Mouse (Mus musculus) midbrain, embryonic 12.5 days (tissue): ENCODE results near the gene Chil4. TPM values are rescaled to one million over a fixed set of nuclear protein-coding genes. Genes with fewer than 3 reads are reported as not detected.
"Not testable (repeated sequence)": the region's sequence is repeated elsewhere in the genome, so short reads cannot be mapped to it uniquely, and the experiment has no call there.

Source experiments
- ATAC-seq: fragments of 200-750 bp; cut with Nextera tagmentation; 2 replicates; pipeline ENCODE4 v1.8.0; 2017; ENCODE audit warnings: low read depth, moderate TSS enrichment, moderate library complexity; ENCODE audit not compliant: low FRiP score
- H3K27ac ChIP-seq: fragments of 300-500 bp; sonication (generic); replicated peaks from 2 replicates; pipeline ENCODE4 v1.5.1; 2016; ENCODE audit warnings: mild to moderate bottlenecking
- H3K27me3 ChIP-seq: fragments of 300-500 bp; sonication (generic); 2 replicates; pipeline ENCODE4 v1.6.1; 2016; ENCODE audit warnings: mild to moderate bottlenecking
- H3K36me3 ChIP-seq: fragments of 300-500 bp; sonication (generic); 2 replicates; pipeline ENCODE4 v1.6.1; 2016
- H3K4me1 ChIP-seq: fragments of 300-500 bp; sonication (generic); 2 replicates; pipeline ENCODE4 v1.6.1; 2016
- H3K4me2 ChIP-seq: fragments of 300-500 bp; sonication (generic); replicated peaks from 2 replicates; pipeline ENCODE4 v1.6.1; 2016; ENCODE audit warnings: mild to moderate bottlenecking, moderate library complexity
- H3K4me3 ChIP-seq: fragments of 300-500 bp; sonication (generic); 2 replicates; pipeline ENCODE4 v1.5.1; 2016; ENCODE audit warnings: mild to moderate bottlenecking
- H3K9ac ChIP-seq: fragments of 300-500 bp; sonication (generic); replicated peaks from 2 replicates; pipeline ENCODE4 v1.6.1; 2016; ENCODE audit warnings: mild to moderate bottlenecking, moderate library complexity
- H3K9me3 ChIP-seq: fragments of 300-500 bp; sonication (generic); 2 replicates; pipeline ENCODE4 v1.6.1; 2016; ENCODE audit warnings: mild to moderate bottlenecking
- WGBS: fragments of 180-500 bp; shearing (Covaris S2); methylation state at CpG from one replicate; pipeline ENCODE4 v1.1.7; 2016; 5-methylcytosine and 5-hydroxymethylcytosine counted together
- polyA plus RNA-seq: library from polyadenylated mRNA; unstranded; fragments of >200 nt; fragmentation: Nextera tagmentation; extraction: Ambion mirVana; gene quantifications from 2 replicates; pipeline ENCODE4 v1.2.1, GENCODE M21; 2016

Chil4 gene
- polyA plus RNA-seq: not detected in 2 replicates

DNA sequence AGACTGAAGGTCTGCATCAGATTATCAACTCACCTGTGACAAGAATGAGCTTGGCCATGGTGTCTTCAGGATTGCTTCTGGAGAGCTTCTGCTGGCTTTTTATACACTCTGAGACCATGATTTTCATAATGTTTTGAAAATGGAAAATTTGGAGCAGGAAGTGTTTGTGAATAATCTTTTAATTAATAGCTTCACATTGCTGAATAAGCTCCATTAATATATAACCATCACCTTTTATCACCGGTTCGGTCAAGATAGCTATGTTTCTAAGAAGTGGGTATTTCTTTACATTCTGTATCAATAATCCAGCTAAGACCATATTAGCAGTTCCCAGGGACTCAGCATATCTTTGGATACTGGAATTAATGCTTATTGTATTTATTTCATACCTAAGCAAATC lies at the start of gene Chil4:
Gene Chil4, minus strand, starts transcription at position 101 of the 400 bp plus-strand sequence.
- no peak within 1 kb of the TSS for H3K27ac ChIP-seq
- WGBS: 91% methylated on average over 2 of the region's 2 CpGs
- no peaks in the 10 kb centered on the region for H3K36me3 ChIP-seq
- no peaks in the 10 kb centered on the region for H3K27me3 ChIP-seq
- H3K9ac ChIP-seq: no peak within 1 kb of the TSS
- no peak for ATAC-seq
- H3K9me3 ChIP-seq: no peaks in the 10 kb centered on the region
- no peak within 1 kb of the TSS for H3K4me3 ChIP-seq
- no peak within 1 kb of the TSS for H3K4me2 ChIP-seq
- H3K4me1 ChIP-seq: no peaks in the 10 kb centered on the region

DNA sequence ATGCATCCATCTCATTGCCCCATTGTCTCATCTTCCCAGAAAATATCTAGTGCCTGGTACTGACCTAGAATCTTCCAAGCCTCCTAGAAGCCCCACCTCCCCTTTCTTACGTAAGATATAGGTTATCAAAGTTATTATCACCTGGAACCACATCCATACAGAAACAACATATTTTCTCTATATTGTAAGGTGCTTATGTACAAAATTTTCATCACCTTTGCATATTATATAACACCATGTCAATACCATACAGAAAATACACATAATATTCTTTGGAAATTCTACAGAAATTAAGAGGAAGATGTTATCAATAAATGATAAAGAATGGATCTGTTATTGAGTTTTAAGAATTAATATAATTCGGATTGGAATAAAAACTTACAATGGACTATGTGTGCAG lies 46.5 kb upstream of the Chil4 start:
- Histone ChIP-seq H3K9ac (no peak overlapping the region), H3K4me3 (no peak overlapping the region), H3K9me3 (peaks cover 4% of the 10 kb centered on the region), H3K27me3 (no peaks in the 10 kb centered on the region), H3K27ac (no peak overlapping the region), H3K4me1 (no peaks in the 10 kb centered on the region), H3K4me2 (no peak overlapping the region), H3K36me3 (no peaks in the 10 kb centered on the region)
- ATAC-seq: no peak
- 85% methylated on average over 2 of the region's 2 CpGs for WGBS

DNA sequence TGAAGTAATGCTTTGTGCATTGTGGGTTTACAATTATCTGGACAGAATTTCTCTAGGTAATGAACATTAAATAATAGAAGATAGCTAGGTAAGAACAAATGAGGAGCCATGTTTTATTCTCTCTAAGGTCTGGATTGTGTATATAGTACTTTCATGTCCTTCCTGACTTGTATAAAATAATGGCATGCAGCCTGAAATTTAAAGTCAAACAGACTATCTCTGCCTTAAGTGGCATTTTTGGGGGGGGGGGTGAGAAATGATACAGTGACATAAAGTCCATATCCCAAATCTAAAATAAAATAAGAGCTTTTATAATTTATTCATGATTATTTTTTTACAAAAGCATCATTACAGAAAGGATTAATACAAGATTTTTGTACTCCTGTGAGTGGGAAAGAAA lies 45.5 kb upstream of the Chil4 start:
- no peak for ATAC-seq
- Histone ChIP-seq H3K36me3 (no peaks in the 10 kb centered on the region), H3K4me2 (no peak overlapping the region), H3K27ac (no peak overlapping the region), H3K4me1 (no peaks in the 10 kb centered on the region), H3K27me3 (no peaks in the 10 kb centered on the region), H3K9me3 (peaks cover 4% of the 10 kb centered on the region), H3K9ac (no peak overlapping the region), H3K4me3 (no peak overlapping the region)

DNA sequence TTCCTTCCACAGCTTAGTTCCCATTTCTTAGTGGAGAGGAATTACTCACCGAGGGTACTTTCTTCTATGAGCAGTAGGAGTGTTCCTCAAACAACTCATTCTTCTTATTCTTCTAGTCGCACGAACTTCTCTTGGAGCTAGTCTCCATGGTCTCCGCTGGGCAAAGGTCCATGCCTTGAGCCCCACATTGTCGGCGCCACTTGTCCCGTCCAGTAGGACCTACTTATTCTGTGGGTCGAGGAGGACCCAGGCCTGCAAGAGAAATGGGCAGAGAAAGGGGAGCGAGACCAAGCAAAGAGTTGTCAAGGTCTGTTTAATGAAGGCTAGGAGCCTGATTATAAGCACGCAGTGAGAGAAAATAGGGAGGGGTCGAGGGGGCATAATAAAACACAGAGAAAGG lies 37.8 kb upstream of the Chil4 start:
- 88% methylated on average over 11 of the region's 11 CpGs for WGBS
- H3K4me3 ChIP-seq, H3K9ac ChIP-seq, H3K4me2 ChIP-seq, H3K27me3 ChIP-seq, H3K27ac ChIP-seq, H3K36me3 ChIP-seq, ATAC-seq, H3K4me1 ChIP-seq: not testable (repeated sequence)
- H3K9me3 ChIP-seq: peaks cover 33% of the 10 kb centered on the region

DNA sequence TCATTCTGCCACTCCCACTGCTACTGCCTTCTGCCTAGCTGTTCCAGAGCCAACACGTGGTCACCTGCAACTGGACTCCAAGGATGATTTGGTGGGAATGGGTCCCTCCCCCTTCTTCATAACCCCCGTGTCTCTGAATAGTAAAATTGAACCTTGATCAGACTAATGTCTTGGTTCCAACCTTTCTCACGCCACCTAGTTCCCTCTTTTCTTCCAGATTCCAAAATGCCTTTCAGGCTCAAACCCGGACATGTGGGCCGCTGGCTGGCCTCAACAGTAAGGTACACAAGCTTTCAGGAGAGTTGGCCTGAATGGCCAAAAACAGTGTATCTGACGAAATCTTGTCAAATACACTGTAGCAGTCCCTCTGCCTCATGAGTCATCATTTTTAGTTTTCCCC lies 33.4 kb upstream of the Chil4 start:
- H3K27ac ChIP-seq: no peak overlapping the region
- no peak overlapping the region for H3K4me2 ChIP-seq
- H3K9me3 ChIP-seq: peaks cover 32% of the 10 kb centered on the region
- H3K36me3 ChIP-seq: no peaks in the 10 kb centered on the region
- no peaks in the 10 kb centered on the region for H3K27me3 ChIP-seq
- peaks cover 5% of the 10 kb centered on the region; the same call in 1 of the 2 replicates for H3K4me1 ChIP-seq
- no peak overlapping the region for H3K4me3 ChIP-seq
- no peak for ATAC-seq
- H3K9ac ChIP-seq: no peak overlapping the region
- 88% methylated on average over 6 of the region's 6 CpGs for WGBS

DNA sequence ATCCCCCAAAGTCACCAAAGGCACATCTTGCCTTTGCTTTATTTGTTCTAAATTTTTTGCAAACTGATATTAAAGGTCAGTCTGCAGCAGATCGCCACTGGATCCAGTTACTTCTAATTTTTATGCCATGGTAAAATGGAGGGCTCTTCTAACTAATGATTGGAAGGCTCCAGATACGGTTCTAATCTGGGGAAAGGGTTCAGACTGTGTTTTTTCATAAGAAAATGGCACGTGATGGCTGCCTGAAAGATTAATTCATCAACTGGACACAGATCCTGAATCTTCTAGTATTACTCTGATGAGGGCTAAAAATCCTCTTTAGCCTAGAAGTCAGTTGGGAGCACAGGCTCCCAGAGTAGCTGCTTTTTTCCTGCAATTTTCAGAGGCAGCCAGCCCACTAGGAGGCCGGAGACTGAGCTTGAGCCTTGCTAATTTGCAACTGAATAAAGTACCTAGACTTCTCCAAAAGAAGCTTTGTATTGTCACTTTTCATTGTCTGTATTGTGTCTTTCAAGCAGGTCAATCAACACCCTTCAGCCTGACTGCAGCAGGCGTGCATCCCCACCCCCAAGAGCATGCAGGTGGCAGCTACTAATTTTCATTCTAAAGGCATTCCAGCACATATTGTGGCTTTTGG lies 31.6 kb upstream of the Chil4 start:
- ATAC-seq: peak; percentile 92
- H3K27me3 ChIP-seq, H3K27ac ChIP-seq, H3K36me3 ChIP-seq, H3K4me2 ChIP-seq, H3K4me3 ChIP-seq, H3K9ac ChIP-seq, H3K4me1 ChIP-seq: not testable (repeated sequence)
- H3K9me3 ChIP-seq: peaks cover 22% of the 10 kb centered on the region
- WGBS: 30% methylated on average over 5 of the region's 5 CpGs

DNA sequence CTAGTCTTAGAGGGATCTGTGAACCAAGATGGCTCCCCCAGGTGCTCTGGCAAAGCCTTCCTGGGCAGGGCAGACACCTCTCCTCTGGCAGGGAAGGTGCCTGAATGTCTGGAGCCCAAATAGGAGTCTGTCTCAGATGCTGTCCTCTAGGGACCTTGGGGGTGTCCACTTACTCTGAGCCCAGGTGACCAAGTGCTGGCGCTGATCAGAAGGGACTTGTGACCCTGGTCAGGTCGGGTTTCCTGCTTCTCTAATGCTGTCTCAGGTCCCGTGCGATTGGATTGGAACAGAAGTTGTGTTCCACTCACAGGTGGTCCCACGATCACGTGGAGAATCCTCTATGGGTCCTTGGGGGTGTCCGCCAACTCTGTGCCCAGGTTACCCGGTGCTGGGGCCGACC lies 28.1 kb upstream of the Chil4 start:
- not testable (repeated sequence) for H3K4me2 ChIP-seq, H3K4me3 ChIP-seq, H3K9ac ChIP-seq, H3K36me3 ChIP-seq, H3K27me3 ChIP-seq, H3K27ac ChIP-seq, H3K4me1 ChIP-seq
- 88% methylated on average over 9 of the region's 9 CpGs for WGBS
- ATAC-seq: 0 out of 2 replicates have a peak, but pooled peaks have one; percentile 44
- H3K9me3 ChIP-seq: peaks cover 12% of the 10 kb centered on the region

DNA sequence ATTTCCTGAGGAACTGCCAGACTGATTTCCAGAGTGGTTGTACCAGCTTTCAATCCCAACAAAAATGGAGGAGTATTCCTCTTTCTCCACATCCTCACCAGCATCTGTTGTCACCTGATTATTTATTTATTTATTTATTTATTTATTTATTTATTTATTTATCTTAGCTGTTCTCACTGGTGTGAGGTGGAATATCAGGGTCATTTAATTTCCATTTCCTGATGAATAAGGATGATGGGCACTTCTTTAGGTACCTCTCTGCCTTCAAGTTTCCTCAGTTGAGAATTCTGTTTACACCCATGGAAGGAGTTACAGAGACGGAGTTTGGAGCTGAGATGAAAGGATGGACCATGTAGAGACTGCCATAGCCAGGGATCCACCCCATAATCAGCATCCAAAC lies 20.9 kb upstream of the Chil4 start:
- not testable (repeated sequence) for H3K4me2 ChIP-seq, H3K4me3 ChIP-seq, H3K36me3 ChIP-seq, H3K4me1 ChIP-seq, ATAC-seq, H3K27me3 ChIP-seq, H3K9ac ChIP-seq, H3K9me3 ChIP-seq, H3K27ac ChIP-seq
- 86% methylated on average over 1 of the region's 1 CpGs for WGBS

DNA sequence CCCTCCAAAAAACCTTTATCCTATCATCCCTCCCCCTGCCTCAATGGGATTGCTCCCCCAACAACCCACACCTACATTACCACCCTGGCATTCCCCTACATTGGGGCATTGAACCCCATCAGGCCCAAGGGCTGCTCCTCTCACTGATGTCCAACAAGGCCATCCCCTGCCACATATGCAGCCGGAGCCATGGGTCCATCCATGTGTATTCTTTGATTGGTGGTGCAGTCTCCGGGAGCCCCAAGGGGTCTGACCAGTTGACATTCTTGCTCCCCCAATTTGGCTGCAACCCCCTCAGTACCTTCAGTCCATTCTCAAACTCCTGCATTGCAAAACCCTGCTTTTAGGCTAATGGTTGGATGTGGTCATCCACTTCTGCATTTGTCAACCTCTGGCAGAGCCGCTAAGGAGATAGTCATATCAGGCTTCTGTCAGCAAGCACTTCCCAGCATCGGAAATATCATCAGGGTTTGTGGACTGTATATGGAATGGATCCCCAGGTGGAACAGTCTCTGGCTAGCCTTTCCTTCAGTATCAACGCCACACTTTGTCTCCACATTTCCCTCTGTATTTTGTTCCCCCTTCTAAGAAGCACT lies 20.0 kb upstream of the Chil4 start:
- Histone ChIP-seq H3K36me3 (no peaks in the 10 kb centered on the region), H3K27ac (no peak overlapping the region), H3K27me3 (no peaks in the 10 kb centered on the region), H3K9ac (no peak overlapping the region), H3K4me1 (no peaks in the 10 kb centered on the region), H3K9me3 (peaks cover 7% of the 10 kb centered on the region; the same call in 1 of the 2 replicates), H3K4me2 (no peak overlapping the region), H3K4me3 (no peak overlapping the region)
- 90% methylated on average over 5 of the region's 5 CpGs for WGBS
- ATAC-seq: peak; percentile 30; the same call in 1 of the 2 replicates

DNA sequence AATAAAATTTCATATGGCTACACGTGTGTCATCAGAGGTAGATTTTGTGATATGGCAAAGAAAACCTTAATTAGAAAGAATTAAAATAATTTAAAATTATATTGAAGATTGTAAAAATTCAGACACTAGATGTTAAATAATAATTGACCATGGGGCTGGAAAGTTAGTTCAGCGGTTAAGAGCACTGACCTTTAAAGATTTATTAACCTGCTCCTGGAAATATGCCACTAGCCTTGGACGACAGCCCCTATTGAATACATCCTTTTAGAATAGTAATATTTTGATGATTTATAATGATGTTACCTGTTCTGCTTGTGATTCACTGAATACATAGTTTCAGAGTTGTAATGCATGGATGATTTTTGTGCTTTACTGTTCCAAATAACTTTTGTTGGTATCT lies 4.1 kb upstream of the Chil4 start:
- H3K27ac ChIP-seq, H3K36me3 ChIP-seq: not testable (repeated sequence)

DNA sequence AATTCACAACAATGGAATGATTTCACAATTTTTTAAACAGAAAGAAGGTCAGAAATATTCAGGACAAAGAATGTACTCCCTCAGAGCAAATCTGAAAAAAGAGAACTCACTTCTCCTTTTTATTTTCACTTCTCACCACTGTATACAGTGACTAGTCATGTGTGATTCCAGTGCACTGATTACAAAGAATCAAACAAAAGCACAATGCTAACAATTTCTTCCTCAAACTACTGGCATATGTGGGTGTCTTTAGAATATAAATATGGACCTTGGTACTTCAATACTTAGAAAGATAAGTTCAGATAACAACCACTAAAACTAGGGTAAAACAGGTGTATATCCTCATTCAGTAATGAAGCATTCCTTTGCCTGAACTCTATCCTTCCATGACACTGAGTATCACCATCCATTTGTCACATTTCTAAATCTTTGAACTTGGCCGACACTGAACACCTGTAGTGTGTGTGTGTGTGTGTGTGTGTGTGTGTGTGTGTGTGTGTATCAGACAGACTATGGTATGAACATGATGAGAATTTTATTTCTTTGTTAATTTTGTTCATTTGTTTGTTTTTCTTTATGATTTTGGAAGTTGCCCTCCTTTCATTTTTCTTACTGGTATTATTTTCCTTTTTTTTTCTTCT lies 2.4 kb upstream of the Chil4 start:
- H3K4me3 ChIP-seq: no peak overlapping the region
- WGBS: 90% methylated on average over 1 of the region's 1 CpGs
- H3K4me2 ChIP-seq: no peak overlapping the region
- no peak for ATAC-seq
- H3K4me1 ChIP-seq: no peaks in the 10 kb centered on the region
- no peak overlapping the region for H3K27ac ChIP-seq
- no peaks in the 10 kb centered on the region for H3K27me3 ChIP-seq
- no peak overlapping the region for H3K9ac ChIP-seq
- no peaks in the 10 kb centered on the region; the same call in 1 of the 2 replicates for H3K9me3 ChIP-seq
- H3K36me3 ChIP-seq: no peaks in the 10 kb centered on the region

More for the DNA sequence above, 4.1 kb upstream of the Chil4 start:
- not testable (repeated sequence) for H3K4me3 ChIP-seq, H3K9me3 ChIP-seq, H3K27me3 ChIP-seq, H3K4me1 ChIP-seq, H3K4me2 ChIP-seq, H3K9ac ChIP-seq, ATAC-seq
- WGBS: 75% methylated on average over 3 of the region's 3 CpGs

DNA sequence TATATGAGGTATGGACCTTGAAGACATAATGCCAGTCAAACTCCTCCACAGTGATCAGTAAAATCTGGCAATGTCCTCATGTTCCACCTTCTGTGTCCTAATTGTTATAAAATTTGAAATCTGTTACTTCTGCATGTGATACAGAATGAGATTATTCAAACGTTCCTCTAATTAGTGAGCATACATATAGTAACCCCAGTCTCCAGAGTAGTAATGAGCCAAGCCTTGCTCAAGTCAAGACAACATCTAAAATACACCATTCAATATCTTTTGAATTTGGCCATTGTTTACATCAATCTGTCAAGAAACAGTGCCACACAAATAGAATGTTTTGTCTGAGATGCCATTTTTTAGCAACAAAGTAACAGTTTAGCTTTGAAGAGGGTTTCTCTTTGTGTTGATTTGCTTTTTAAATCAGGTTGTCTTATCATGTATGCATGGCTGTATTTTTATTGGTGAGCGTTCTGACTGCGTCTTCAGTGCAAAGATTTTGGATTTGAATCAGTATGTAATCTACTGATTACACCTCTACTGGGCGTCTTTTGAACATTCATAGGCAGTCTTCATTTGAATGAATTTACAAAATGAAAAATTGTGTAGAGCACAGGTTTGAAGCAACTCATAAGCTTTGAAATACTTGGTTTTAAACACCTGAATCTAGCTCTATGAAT lies 888 bp downstream of the Chil4 start:
- H3K9ac ChIP-seq, H3K36me3 ChIP-seq, H3K4me1 ChIP-seq, H3K27ac ChIP-seq, H3K4me3 ChIP-seq, H3K9me3 ChIP-seq, H3K4me2 ChIP-seq, H3K27me3 ChIP-seq, ATAC-seq: not testable (repeated sequence)
- WGBS: 88% methylated on average over 4 of the region's 4 CpGs
